Mouse (Mus musculus) lung, adult 18-20 months (tissue): ENCODE data around the gene 4930404N11Rik.
A peak's percentile ranks its signal among the peaks of the same experiment; 100 is the strongest.

Experiments used
- DNase-seq, 2 experiments: peaks; one replicate each; pipeline ENCODE4 v3.0.0; 2022; ENCODE audit warnings: mixed read lengths in 2 of 2

4930404N11Rik gene

GRCm38 (mm10) chr10:81354738-81355477 is 10.7 kb downstream of the 4930404N11Rik start:
- no peak for DNase-seq

DNA sequence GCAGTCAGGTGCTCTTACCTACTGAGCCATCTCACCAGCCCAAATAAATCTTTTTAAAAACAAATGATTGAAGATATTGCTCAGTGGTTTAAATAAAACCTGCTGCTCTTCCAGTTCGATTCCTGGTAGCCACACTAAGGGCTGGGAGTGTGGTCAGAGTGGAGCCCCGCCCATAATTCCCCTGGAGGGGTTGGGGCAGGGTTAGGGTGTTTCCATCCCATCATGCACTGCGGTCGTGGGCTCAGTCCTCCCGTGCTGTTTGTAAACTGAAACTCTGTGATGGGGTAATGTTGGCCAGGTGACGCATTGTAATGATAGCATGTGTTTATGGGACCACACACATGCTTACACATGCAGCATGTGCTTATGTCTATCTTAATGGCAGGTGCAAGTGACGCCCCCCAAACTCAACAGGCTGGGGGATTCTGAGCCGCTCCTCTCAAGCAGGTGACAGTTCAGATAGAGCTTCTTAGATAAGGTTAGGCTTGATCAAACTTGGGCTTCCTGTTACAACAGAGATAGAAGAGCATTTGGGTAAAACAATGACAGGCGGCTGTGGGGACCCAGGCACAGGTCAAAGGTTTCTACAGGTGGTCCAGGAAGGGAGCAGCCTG is 13.8 kb downstream of the 4930404N11Rik start:
- no peak for DNase-seq

- peak; percentile 100 for DNase-seq
Observed at GRCm38 (mm10) chr10:81350351-81351063, 15.1 kb downstream of the 4930404N11Rik start, which contains the start of gene Hmg20b. Gene Hmg20b (minus strand): TSS chr10:81350480.

- DNase-seq: no peak
Observed at GRCm38 (mm10) chr10:81349961-81350350, 15.7 kb downstream of the 4930404N11Rik start.

GRCm38 (mm10) chr10:81349146-81349545 is 16.5 kb downstream of the 4930404N11Rik start:
- peak; percentile 70 to 75 for DNase-seq

DNA sequence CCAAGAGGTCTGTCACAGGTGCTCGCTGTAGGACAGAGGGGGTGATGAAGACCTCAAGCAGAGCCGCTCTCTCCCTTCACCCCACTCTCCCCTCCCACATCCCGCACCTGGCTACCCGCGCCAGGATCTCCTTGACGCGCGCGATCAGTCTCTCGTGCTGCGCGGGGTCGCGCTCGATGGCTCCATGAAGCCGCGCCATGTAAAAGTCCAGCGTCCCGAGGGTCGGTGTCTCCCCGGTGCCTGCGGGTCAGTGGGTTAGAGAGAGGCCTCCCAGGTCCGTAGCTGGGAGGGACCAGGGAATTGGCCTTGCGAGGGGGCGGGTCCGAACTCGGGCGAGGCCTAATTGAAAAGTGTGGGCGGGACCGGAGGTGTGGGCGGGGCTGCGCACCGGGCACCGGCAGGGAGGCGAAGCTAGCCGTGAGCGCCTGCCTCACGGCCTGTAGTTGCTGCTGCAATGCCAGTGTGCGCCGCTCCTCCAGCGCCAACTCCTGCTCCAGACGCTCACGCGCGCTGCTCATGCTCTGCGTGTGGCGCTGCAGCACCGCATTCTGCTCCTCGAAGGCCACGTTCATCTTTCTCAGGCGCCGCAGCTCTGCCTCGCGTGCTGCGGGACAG is 19.1 kb downstream of the 4930404N11Rik start:
- DNase-seq: peak; percentile 77 to 89

DNA sequence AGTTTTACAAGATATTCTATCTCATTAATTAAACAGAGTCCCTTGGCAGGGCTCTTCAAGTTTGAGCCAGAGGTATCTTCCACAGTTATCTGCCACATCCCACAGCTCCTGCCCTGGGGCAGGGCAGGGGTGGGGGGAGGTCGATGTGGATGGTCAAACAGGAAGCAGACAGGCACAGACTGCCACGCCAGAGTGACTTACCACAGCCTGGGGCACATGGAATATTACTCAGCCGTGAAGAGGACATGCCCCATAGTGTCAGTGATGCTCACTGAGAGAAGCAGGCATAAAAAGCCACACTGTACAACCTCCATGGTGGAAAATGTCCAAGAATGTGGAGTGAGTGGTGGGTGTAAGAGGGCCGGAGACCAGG is 20.5 kb downstream of the 4930404N11Rik start:
- no peak for DNase-seq

DNA sequence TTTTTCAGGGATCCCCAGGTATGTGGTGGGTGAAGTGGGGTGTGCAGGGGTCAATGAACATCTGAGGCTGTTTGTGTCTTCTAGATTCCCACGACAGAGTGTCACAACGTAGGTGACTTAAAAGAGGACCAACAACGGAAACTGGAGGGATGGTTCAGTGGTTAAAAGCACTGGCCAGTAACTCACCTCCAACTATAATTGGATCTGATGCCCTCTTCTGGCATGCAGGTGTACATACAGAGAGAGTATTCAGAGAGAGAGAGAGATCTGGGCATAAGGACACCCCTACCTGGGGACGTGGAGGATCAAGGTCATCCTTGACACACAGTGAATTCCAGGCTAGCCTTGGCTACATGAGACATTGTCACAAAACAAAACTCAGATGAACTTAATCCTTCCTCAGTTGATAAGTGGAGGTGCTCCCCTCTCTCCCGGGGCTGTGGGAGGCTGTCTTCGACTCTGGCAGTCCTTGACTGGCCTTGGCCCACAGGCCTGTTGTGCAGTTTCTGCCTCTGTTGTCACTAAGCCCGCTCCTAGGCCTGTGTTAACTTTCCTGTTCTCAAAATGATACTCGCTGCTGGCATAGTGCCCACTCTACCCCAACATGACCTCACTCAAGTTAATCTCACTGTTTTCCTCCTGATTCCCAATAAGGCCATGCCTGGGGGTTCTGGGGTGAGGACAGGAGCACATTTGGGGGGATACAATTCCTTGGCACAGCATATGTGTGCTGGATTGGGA is 21.0 kb downstream of the 4930404N11Rik start:
- no peak for DNase-seq

GRCm38 (mm10) chr10:81342686-81343505 is 22.7 kb downstream of the 4930404N11Rik start, which contains the start of gene Gipc3:
Gene Gipc3 (minus strand): TSS chr10:81343266.
- DNase-seq: no peak

DNA sequence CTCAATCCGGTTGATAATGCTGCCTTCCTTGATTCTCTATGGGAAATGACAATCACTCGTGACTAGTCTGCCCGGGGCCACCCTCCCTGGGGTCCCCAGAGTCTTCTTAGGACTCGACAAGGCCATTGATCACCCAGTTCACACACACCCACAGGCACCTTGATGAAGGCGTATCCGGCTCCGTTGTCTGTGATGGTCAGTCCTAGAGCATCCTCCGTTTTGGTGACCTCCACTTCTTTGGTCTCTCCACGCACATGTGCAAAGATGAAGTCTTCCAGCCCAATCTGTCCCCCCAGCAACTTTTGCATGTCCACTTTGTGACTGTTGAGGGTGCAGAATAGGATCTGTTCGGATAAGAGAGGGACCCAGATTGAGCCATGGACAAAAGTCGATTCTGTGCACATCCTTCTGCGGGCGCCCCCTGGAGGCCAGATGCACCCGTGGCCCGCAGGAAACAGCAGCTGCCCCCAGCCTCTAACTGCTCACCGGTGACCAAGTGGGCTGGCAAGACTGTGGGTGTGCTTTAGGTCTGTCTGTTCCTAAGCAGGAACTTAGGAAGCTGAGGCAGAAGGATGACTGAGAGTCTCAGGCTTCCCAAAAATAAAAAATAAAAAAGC is 24.2 kb downstream of the 4930404N11Rik start:
- DNase-seq: peak; percentile 55 to 75

DNA sequence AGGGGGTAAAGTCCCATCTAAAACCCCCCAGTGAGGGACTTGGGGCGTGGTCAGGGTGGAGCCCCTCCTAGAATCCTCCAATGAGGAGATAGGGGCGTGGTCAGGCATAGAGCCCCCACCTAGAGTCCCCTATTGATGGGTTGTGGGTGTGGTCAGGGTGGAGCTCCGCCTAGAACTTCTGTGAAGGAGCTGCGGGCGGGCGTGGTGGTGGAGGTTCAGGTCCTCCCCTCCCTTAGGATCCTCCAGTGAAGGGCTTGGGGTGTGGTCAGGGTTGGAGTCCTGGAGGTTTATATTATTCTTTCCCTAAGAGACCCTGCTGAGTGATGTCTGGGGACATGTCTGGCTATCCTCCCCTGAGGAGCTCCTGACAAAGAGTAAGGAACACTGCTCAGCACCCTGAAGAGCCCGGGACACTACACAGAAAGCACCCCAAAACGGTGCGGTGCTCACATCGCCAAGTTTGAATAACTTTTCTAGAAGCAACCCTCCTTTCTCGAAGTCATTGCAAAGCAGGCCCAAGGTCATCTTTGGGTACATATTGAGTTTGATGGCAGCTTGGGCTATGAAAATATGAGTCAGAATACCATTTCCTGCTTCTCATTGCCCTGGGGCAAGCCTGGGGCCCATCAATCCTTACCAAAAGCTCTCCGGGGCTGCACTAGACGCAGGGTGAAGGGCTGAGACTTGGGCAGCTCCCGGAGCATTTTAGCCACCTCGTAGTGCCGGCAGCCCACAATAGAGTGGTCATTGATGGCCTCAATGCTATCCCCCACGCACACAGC is 24.9 kb downstream of the 4930404N11Rik start:
- no peak for DNase-seq

- DNase-seq: no peak
Observed at GRCm38 (mm10) chr10:81336558-81336957, 29.1 kb downstream of the 4930404N11Rik start.

GRCm38 (mm10) chr10:81335393-81336340 is 29.9 kb downstream of the 4930404N11Rik start:
- no peak for DNase-seq

DNA sequence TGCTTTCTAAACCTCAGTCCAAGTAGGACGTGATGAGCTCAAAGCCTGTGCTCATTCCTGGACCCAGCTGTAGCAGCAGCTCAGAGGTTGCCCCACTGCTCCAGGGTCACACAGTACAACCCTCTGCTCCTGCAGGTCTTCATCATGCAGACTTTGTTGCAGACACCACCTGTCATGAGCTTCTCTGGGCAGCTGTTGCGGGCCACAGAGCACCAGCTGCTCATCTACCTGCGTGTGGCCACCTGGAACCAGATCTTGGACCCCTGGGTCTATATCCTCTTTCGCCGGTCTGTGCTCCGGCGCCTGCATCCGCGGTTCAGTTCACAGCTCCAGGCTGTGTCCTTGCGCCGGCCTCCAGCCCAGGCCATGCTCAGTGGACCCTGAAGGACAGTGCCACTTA is 31.3 kb downstream of the 4930404N11Rik start:
- DNase-seq: no peak

DNA sequence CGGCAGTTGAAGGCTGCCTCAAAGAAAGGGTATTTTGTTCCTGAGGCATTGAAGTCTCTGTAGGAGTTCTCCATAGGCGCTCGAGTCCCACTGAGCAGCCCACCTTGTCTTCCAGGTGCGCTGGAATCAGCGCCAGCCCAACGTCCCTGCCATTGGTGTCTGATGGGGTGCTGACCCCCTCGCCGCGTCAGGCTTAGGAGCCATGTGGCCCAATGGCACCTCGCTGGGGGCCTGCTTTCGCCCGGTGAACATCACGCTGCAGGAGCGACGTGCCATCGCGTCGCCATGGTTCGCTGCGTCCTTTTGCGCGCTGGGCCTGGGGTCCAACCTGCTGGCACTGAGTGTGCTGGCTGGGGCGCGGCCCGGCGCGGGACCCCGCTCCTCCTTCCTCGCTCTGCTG is 33.3 kb downstream of the 4930404N11Rik start:
- no peak for DNase-seq

GRCm38 (mm10) chr10:81330007-81330406 is 35.6 kb downstream of the 4930404N11Rik start:
- DNase-seq: no peak

DNA sequence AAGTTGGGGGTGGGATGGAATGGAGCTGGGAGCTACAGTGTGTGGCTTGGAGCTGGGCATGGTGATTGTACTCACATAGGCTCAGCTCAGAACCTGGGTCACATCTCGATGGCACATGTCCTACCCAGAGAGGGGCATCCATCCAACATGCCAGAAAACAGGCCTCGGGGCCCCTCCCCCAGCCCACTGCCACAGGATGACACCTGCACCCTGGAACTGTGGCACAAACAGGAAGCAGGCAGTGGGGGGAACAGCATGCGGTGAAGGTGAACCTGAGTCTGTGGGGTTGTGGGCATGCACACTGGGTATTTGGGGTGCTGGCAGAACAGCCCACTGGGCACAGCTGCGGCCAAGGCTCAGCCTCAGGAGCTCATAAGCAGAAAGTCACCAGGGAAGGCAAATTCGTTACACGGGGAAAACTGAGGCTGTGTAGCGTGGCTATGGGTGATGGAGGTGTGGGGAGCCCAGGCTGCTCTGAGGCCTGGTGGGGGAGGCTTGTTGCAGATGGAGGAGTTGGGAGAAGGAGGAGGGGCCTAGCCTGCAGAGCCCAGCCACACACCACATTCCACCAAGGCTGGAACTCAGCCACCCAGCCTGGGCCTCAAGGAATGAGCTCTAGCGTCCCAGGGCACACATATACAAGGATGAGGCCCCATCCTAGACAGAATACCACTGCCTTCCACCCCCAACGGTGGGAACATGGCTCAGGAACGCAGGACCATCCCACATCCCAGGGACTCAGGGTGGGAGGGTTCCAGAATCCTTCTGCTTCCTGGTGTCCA is 36.2 kb downstream of the 4930404N11Rik start:
- DNase-seq: no peak

DNA sequence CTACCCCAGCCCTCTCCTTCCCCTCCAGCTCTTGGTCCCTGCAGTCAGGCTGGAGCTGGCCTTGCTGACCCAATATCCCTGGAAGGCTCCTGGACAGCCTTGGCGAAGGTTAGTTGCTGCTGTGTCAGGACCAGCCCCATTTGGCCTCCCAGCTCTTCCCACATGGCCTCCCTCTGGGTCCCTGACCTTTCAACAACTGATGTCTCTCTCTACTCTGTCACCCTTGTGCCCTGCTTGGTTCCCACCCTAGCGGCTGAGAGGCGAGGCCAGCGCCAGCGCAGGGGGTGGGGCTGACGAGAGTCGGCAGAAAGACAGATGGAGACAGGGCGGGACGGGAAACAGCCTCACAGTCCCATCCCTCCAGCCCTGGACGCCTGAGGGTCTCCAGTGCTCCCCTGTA is 37.2 kb downstream of the 4930404N11Rik start, which contains the start of gene Tbxa2r:
Gene Tbxa2r, plus strand, starts transcription at position 346 of the 400 bp plus-strand sequence.
- DNase-seq: peak; percentile 67 to 75
